Mouse (Mus musculus): ENCODE data around the gene Fmod. TPM values are rescaled to one million over a fixed set of nuclear protein-coding genes. Genes with fewer than 3 reads are reported as not detected.

Fmod gene
- total RNA-seq (2017), result not detected in 2 replicates

DNA sequence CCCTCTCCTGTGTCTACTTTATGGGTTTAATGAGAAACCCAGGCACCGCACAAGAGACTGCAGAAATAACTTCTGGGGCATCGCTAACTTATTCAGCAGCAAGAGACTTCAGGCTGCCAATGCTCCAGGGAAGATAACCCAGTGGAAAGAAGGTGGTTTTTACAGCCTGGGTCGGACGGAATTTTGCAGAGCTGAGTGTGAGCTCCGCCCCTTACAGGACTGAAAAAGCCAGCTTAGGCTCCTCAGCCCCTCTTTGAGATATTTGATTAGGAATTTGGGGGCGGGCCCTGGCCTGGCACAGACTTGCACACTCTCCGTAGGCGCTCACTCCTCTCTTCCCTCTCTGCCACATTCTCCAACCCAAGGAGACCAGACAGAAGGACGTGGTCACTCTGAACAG, at the start of gene Fmod:
Fmod (plus strand) TSS at position 83 of the 400 bp plus-strand sequence.
- ATAC-seq (replicated peaks in 1 of 2; ENCODE audit: insufficient read depth in 1 of 2, low FRiP score in 2 of 2, low TSS enrichment in 1 of 2, low read depth in 1 of 2, poor library complexity in 2 of 2, severe bottlenecking in 2 of 2), result no peak

DNA sequence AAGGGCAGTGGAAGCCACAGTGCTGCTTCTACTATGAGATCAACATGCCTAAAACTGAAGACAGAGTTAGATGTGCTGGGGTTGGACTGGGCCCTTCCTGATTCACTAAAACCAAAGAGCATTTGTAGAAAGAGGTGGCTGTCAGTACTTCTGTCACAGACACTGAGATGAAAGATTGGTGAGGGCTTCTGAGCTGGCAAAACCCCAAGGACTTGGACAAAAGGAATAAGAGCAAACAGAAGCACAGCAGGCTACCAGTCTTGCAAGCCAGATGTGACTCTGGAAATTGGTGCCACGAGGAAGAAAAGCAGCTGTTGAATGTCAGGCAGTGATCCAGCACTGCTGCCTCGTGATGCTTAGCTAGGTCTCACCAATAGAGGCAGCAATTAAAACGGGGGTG, 48.2 kb upstream of the Fmod start:
- no peak for ATAC-seq (replicated peaks in 1 of 2; ENCODE audit: insufficient read depth in 1 of 2, low FRiP score in 2 of 2, low TSS enrichment in 1 of 2, low read depth in 1 of 2, poor library complexity in 2 of 2, severe bottlenecking in 2 of 2)

DNA sequence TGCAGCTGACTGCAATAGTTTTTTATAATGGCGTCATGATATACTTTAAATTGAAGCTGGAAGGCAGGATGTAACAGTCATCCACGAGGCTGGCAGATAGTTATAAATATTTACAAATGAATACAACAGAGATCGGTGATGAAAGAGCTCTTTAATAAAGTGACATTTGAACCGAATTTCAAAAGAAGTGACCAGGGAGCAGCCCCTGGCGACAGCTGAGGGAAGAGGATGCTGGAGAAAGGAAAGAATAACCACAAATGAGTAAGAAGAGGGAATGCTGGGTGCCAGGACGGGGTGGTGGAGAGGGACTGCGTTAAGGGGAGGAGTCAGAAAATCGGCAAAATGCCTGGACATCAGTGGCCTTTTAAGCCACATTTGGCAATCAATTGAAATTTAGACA, 45.8 kb upstream of the Fmod start:
- ATAC-seq (replicated peaks in 1 of 2; ENCODE audit: insufficient read depth in 1 of 2, low FRiP score in 2 of 2, low TSS enrichment in 1 of 2, low read depth in 1 of 2, poor library complexity in 2 of 2, severe bottlenecking in 2 of 2), result no peak

DNA sequence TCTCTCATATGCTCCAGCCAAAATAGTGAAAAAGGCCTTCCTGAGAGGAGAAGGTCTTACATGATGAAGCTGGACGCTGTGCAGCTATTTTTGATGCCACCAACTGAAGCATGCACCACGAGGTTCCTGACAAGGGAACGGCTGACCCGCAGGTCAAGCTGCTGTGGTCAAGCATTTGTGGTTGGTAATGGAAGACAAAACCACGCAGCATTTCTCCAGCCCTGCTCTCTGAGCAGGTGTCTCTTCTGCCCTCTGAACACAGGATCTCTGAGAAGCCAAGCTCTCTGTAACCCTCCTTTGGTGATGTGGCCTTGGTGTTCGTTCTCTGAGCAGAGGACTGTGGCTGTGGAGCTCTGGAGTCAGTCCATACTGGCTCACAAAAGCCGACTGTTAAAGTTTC, 31.6 kb upstream of the Fmod start:
- no peak for ATAC-seq (replicated peaks in 1 of 2; ENCODE audit: insufficient read depth in 1 of 2, low FRiP score in 2 of 2, low TSS enrichment in 1 of 2, low read depth in 1 of 2, poor library complexity in 2 of 2, severe bottlenecking in 2 of 2)

DNA sequence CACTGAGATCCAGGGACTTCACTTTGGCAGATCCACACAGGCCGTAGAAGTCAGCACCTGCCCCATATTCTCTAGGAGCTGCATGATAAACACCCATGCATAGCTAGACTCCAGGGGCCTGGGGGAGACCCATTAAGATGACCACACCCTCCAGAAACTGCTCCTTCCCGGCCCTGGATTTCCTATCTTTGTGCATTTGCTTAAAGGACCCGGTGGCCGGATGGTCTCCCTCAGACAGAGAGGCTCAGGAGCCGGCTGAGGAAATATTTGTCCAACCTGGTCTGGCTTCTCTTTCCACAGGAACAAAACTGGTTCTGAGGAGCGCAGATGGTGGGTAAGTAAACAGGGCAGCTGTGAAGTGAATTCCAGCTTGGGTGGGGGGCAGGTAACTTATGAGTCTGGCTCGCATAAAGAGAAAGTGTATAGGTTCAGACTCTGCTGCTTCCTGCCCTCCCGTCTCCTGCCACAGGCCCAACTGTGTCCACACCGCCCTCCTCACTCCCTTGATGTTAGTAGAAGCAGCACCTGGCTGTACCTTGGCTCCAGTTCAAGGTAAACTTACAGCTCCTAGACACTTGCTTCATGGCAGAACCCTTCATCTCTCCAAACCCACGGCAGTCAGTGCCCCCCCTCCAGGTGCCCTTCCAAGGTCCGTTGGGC, 30.8 kb upstream of the Fmod start:
- no peak for ATAC-seq (replicated peaks in 1 of 2; ENCODE audit: insufficient read depth in 1 of 2, low FRiP score in 2 of 2, low TSS enrichment in 1 of 2, low read depth in 1 of 2, poor library complexity in 2 of 2, severe bottlenecking in 2 of 2)

DNA sequence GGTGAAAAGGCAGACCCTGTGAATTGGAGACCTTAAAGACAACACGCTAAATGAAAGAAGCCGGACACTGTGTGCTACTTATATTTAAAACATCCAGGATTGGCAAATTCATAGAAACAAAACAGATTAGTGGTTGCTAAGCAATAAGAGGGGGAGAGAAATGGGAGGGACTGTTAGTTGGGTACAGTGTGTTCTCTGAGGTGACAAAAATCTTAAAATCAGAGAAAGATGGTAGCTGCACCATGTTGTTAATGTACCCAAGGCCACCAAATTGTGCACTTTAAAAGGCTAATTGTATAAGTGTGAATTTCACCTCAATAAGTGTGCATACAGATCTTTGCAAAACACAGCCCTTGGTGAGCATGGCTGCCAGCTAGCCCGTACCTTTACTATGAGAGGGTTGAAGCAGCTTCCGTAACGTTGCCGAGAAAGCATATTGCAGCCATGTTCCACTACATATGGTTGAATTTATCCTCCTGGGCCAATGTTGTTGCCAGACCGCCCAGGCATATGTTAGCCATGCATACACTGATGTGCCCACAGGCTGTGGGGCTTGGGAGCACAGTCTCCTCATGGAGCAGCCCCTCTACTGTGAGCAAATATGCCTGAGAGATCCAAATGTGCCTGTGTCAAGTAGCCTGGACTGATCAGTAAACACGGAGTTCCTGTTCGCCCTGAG, 12.6 kb upstream of the Fmod start:
- no peak for ATAC-seq (replicated peaks in 1 of 2; ENCODE audit: insufficient read depth in 1 of 2, low FRiP score in 2 of 2, low TSS enrichment in 1 of 2, low read depth in 1 of 2, poor library complexity in 2 of 2, severe bottlenecking in 2 of 2)

DNA sequence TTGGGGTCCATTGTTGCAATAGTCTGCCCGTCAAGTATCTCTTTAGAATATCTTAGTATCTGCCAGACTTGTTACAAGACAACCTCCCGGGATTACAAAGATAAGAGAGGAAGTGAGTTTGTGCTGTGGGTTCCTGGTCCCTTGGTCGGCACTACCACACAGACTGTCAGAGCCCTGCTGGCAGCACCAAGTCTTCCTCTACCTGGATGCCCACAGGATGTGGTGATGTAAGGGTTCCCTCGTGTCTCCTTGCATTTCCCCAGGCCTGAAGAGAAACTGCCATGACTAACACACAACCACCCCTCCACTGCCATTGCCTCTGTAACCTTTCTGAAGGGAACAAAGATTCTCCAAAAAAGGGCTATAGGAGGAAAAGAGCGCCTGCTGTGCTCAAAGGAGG, 11.1 kb upstream of the Fmod start:
- ATAC-seq (replicated peaks in 1 of 2; ENCODE audit: insufficient read depth in 1 of 2, low FRiP score in 2 of 2, low TSS enrichment in 1 of 2, low read depth in 1 of 2, poor library complexity in 2 of 2, severe bottlenecking in 2 of 2), result peak; percentile 59; a peak in 3 of 4 replicates

DNA sequence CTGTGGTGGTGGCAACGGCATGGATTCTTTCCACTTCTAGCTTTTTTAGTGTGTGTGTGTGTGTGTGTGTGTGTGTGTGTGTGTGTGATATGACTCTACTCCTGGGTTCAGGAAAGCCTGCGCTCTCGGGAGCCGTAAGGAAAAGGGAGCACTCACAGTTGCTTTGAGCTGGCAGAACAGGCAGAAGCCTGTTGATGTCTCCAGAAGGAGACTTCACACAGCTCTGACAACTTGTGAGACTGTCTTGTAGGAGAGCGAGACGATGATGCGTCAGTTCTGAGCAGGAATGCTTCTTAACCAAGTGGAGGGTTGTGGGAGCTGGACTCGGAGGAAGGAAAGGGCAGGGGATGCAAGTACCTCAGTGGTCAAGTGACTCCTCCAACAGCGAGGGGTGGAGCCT, 10.3 kb upstream of the Fmod start:
- no peak for ATAC-seq (replicated peaks in 1 of 2; ENCODE audit: insufficient read depth in 1 of 2, low FRiP score in 2 of 2, low TSS enrichment in 1 of 2, low read depth in 1 of 2, poor library complexity in 2 of 2, severe bottlenecking in 2 of 2)

DNA sequence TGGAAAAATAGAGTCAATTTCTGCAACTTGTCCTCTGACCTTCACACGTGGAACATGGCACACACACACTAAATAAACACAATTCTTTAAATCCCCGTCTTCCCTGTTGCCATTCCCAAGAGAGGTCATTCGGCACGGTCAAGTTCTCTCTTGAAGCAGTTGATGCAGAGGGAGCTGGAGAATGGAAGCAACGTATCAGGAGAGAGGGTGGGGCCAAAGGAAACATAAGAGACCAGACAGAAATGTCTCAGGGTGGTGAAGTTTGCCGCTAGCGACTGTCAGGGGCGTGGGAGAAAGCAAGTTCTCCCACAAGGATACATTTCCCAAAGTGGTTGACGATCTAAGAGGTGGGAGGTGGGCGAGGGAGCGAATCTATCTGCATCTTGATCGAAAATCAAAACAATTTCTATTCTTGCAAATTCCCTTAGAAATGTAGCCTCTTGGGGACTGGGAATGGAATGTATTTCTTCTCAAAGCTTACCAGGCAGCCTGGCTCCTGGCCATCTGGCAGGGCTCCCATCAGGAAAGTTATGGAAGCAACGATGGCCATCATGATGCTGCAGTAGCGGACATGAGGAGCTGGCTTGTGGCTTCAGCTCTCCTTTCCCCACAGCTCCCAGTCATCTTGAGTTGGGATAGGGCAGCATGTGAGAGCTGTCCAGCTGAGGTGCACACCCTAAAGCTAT, 8.8 kb upstream of the Fmod start:
- no peak for ATAC-seq (replicated peaks in 1 of 2; ENCODE audit: insufficient read depth in 1 of 2, low FRiP score in 2 of 2, low TSS enrichment in 1 of 2, low read depth in 1 of 2, poor library complexity in 2 of 2, severe bottlenecking in 2 of 2)

DNA sequence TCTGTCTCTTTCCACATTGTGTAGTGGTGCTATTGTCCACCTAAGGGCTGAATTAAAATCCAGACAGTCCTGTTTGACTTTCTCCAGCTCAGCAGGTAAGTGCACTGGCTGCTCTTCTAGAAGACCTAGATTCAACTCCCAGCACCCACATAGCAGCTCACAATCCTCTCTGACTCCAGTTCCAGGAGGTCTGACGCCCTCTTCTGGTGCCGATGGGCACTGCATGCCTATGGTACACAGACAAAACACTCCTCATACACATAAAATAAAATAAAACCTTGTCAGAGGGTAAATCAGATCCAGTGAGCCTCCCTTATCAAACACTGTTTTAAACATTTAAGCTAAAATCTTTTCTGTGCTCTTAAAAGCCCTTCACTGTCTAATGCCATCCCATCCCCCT, 562 bp upstream of the Fmod start:
- ATAC-seq (replicated peaks in 1 of 2; ENCODE audit: insufficient read depth in 1 of 2, low FRiP score in 2 of 2, low TSS enrichment in 1 of 2, low read depth in 1 of 2, poor library complexity in 2 of 2, severe bottlenecking in 2 of 2), result no peak

DNA sequence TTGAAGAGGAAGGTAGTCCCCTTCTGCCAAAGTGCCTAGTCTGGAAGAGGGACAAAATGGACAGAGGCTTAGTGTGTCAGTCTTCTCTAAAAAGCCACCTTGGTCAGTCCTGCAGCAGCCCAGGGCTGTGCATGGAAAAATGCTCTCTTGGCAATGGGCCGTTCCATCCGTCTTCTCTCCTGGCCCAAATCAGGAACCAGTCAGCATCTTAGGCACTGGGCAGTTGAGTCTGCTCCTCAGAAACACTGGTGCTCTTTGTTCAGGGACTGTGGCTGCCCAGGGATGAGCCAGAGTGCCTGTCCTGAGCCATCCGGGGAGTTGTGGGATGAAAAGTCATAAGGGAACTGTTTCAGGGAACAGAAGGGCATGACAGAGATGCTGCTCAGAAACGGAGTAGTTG, 1.3 kb downstream of the Fmod start:
- no peak for ATAC-seq (replicated peaks in 1 of 2; ENCODE audit: insufficient read depth in 1 of 2, low FRiP score in 2 of 2, low TSS enrichment in 1 of 2, low read depth in 1 of 2, poor library complexity in 2 of 2, severe bottlenecking in 2 of 2)

DNA sequence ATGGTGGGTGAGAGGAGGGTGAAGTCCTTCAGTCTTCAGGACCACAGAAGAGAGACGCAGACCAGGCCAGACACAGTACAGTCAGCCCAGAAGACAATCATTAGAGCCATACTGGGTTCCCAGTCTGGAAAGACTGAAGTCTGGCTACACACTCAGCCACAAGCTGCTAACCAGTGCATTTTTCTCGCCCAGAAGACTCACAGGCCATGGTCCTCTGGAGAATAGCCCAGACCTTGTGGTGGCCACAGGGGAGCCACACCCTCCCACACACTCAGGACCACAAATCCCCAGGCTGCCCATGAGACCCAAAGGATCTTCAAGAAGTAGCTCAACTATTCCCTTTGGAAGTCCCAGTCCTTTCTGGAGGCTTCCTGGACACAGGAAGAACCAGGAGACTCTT, 2.3 kb downstream of the Fmod start:
- ATAC-seq (replicated peaks in 1 of 2; ENCODE audit: insufficient read depth in 1 of 2, low FRiP score in 2 of 2, low TSS enrichment in 1 of 2, low read depth in 1 of 2, poor library complexity in 2 of 2, severe bottlenecking in 2 of 2), result no peak

DNA sequence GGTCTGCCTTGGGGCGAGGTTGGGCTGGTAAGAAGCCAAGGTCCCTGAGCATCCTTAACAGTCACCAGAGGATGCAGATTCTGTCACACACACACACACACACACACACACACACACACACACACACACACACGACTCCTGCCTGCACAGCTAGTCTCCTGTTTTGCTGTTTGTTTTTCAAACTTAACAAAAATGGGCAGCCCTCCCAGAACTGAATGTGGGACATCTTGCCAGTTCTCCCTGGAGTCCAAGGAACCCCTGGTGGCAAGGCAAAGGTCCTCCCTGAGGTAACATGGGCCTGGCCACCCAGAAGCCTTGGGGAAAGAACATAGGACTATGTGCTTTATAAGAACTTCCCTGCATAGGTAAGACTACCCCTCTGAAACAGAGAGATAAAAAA, 4.8 kb downstream of the Fmod start:
- no peak for ATAC-seq (replicated peaks in 1 of 2; ENCODE audit: insufficient read depth in 1 of 2, low FRiP score in 2 of 2, low TSS enrichment in 1 of 2, low read depth in 1 of 2, poor library complexity in 2 of 2, severe bottlenecking in 2 of 2)

DNA sequence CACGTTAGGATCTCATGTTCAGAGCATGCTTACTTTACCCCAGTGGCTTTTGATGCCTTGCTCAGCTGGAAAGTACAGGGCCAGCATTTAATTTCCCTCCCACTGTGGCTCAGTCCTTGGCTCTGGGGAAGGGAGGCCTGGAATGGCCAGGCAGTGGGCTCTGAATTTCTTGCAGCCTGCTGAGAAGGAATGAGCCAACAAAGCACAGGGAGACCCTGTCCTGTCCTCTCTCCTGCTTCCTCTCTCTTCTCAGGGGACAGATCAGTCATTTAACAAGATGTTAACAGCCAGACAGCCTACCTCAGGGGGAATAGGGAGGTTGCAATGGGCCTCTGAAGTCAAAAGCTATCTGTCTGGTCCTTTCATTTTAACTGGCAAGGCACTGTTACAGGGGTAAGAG, 5.3 kb downstream of the Fmod start:
- no peak for ATAC-seq (replicated peaks in 1 of 2; ENCODE audit: insufficient read depth in 1 of 2, low FRiP score in 2 of 2, low TSS enrichment in 1 of 2, low read depth in 1 of 2, poor library complexity in 2 of 2, severe bottlenecking in 2 of 2)

DNA sequence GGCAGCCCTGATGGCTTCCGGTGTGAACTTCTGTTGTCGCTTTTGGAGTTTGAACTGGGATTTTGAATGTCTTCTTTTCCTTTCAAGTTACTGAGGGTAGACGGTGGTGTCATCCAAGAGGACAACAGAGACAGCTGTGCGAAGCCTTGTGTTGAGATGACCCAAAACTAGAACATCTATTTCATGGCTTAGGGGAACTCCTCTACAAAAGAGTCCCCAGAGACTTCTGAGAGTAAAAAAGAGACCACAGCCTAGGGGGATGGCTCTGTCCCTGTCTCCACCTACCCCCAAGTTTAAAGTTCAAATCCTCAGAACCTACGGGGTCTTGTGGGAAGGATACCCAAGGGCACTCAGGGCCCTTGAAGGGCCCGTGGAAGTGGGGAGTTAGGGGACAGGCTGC, 7.8 kb downstream of the Fmod start:
- no peak for ATAC-seq (replicated peaks in 1 of 2; ENCODE audit: insufficient read depth in 1 of 2, low FRiP score in 2 of 2, low TSS enrichment in 1 of 2, low read depth in 1 of 2, poor library complexity in 2 of 2, severe bottlenecking in 2 of 2)

DNA sequence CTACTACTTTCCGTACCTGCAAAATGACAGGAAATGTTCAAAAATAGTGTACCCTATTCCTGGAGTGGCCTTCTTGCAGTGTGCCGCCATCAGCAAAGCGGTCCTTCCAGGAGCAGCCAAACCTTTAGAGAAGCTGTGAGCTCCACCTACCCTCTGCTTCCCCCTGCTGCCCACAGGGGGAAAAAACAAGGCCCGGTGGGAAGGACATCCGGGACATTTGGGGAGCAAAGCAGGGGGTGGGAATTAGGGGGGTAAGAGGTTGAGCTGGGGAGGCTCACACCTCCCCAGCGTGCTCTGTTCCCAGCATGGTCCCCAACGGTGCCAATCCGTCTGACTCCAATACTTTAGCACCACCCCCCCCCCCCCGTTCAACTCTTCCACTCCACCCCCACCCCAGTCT, 8.9 kb downstream of the Fmod start:
- peak; percentile 61 to 64; a peak in 3 of 4 replicates for ATAC-seq (replicated peaks in 1 of 2; ENCODE audit: insufficient read depth in 1 of 2, low FRiP score in 2 of 2, low TSS enrichment in 1 of 2, low read depth in 1 of 2, poor library complexity in 2 of 2, severe bottlenecking in 2 of 2)

DNA sequence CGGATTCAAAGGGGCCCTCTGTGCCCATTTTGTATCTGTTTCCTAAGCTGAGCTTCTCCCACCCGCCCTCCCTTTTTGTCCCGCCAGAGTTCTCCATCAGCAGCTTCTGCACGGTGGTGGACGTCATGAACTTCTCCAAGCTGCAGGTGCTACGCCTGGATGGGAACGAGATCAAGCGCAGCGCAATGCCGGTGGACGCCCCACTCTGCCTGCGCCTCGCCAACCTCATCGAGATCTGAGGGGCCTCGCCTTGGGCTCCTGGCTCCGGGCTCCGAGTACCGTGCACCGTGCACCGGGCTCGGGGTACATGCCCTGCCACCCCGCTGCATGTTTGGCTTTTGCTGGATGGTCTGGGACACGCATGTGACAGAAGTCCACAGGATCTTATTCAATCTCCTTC, 9.3 kb downstream of the Fmod start:
- no peak for ATAC-seq (replicated peaks in 1 of 2; ENCODE audit: insufficient read depth in 1 of 2, low FRiP score in 2 of 2, low TSS enrichment in 1 of 2, low read depth in 1 of 2, poor library complexity in 2 of 2, severe bottlenecking in 2 of 2)

DNA sequence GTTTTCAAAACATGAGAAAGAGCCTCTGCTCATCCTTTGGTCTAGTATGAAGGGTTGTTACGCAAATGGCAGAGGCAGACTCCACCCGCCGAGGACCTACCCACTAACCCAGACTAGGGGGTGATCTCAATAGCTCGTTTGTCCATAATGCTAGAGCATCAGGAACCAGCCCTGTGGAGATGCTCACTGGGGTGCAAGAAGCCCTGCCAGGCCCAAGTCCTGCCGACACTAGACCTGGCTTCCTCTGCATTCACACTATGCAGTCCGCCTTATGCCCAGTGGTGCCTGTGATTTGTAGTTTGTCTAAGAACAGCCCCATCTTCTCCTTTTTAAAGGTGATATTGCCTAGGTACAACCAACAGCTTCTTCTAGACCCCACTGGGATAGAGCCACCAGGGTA, 10.4 kb downstream of the Fmod start:
- ATAC-seq (replicated peaks in 1 of 2; ENCODE audit: insufficient read depth in 1 of 2, low FRiP score in 2 of 2, low TSS enrichment in 1 of 2, low read depth in 1 of 2, poor library complexity in 2 of 2, severe bottlenecking in 2 of 2), result no peak

DNA sequence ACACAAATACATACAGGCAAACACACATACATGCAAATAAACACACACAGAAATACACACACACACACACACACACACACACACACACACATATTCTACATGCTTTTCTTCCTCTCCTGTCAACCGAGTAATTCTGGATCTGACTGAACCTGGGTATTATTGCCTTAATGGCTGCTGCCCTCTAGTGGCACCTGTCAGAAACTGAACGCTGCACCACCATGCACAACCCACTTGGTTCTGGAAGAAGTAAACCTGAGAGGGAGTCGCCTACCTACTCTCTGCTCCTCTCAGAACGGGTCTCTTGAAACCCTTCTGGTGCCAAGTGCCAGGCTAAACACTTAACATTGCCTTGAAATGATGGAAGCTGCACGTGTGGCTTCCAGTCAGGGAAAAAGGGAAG, 11.7 kb downstream of the Fmod start:
- ATAC-seq (replicated peaks in 1 of 2; ENCODE audit: insufficient read depth in 1 of 2, low FRiP score in 2 of 2, low TSS enrichment in 1 of 2, low read depth in 1 of 2, poor library complexity in 2 of 2, severe bottlenecking in 2 of 2), result peak; percentile 63 to 78; a peak in 3 of 4 replicates
